Mouse (Mus musculus): Measurements from ENCODE around the gene Epb41l3. TPM values are rescaled to one million over a fixed set of nuclear protein-coding genes. Genes with fewer than 3 reads are reported as not detected.
A peak's percentile ranks its signal among the peaks of the same experiment; 100 is the strongest.

The Epb41l3 gene
- polyA plus RNA-seq, 1 experiment from 2014 or later: 53.8 TPM

DNA sequence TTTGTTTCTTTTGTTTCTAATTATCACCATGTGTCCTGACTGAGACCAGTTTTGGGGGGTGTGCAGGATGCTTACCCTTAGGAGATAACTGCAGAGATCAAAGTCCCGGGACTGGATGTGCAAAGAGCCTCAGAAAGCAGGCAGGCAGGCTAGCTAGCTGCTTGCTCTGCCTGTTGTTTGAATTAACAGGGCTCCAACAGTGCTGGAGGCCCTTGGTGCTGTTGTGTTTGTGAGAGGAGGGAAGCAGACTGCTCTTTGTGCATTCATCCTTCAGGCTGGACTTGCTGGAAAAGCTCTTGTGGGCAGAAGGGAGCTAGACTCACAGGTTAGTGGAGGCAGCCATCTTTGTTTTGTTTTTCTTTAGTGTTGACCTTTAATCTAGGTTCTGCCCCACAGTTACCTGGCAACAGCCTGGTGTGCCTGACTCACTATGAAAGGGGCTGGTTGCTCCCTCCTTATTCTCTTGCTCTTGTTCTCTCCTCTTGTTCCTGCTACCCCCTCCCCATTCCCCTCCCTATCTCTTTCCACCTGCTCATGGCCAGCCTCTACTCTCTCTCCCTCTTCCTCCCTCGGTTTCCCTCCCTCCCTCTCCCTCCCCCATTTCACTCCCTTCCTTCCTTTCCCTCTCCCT, 117.5 kb downstream of the Epb41l3 start:
- peak; percentile 57 for ATAC-seq
- no peaks in the 10 kb centered on the region for H3K36me3 ChIP-seq (ENCODE audit: control insufficient read depth, insufficient read depth, low read length)
- no peak overlapping the region for H3K4me3 ChIP-seq (ENCODE audit: low read depth, low read length)
- H3K27me3 ChIP-seq (replicated peaks; ENCODE audit: control insufficient read depth, insufficient read depth, low read length): no peaks in the 10 kb centered on the region
- H3K4me1 ChIP-seq (ENCODE audit: control insufficient read depth, insufficient read depth, low read length): no peaks in the 10 kb centered on the region
- H3K27ac ChIP-seq (ENCODE audit: low read depth, low read length): peak overlapping the region; percentile 40
- DNase-seq (ENCODE audit: low spot score): peak; percentile 39
- 7% methylated on average over 2 of the region's 2 CpGs for WGBS
- H3K4me2 ChIP-seq (ENCODE audit: low read length): no peak overlapping the region
- H3K9me3 ChIP-seq (replicated peaks; ENCODE audit: control insufficient read depth, low read length): no peaks in the 10 kb centered on the region
- H3K9ac ChIP-seq (ENCODE audit: low read length): no peak overlapping the region

- Histone ChIP-seq H3K27me3 (replicated peaks; ENCODE audit: control insufficient read depth, insufficient read depth, low read length) (no peaks in the 10 kb centered on the region), H3K4me1 (ENCODE audit: control insufficient read depth, insufficient read depth, low read length) (no peaks in the 10 kb centered on the region), H3K27ac (ENCODE audit: low read depth, low read length) (no peak overlapping the region), H3K9ac (ENCODE audit: low read length) (no peak overlapping the region), H3K36me3 (ENCODE audit: control insufficient read depth, insufficient read depth, low read length) (no peaks in the 10 kb centered on the region), H3K4me2 (ENCODE audit: low read length) (no peak overlapping the region), H3K9me3 (replicated peaks; ENCODE audit: control insufficient read depth, low read length) (no peaks in the 10 kb centered on the region), H3K4me3 (ENCODE audit: low read depth, low read length) (no peak overlapping the region)
- WGBS: 33% methylated on average over 3 of the region's 3 CpGs
- ATAC-seq (no peak), DNase-seq (ENCODE audit: low spot score) (no peak)
Measured at GRCm38 (mm10) chr17:69194599-69194998, 119.1 kb downstream of the Epb41l3 start.

DNA sequence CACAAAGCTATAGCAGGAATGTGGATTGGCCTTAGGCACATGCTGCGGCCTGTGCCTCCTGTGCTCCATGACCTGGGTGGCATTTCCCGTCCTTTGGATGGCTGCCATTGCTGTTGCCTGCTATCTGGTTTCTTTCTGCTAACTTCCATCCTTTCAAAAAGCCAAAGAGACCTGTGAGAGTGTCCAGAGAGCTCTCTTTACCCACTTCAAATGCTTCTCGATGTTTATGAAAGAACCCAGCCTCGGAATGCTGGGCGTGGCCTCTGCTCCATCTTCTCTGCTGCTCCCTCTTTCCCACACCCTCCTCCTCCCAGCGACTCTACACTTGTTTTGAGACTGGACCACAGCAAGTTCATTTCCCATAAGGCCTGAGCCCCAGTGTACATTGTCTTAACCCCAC, 120.3 kb downstream of the Epb41l3 start:
- Histone ChIP-seq H3K9ac (ENCODE audit: low read length) (no peak overlapping the region), H3K4me2 (ENCODE audit: low read length) (no peak overlapping the region), H3K9me3 (replicated peaks; ENCODE audit: control insufficient read depth, low read length) (no peaks in the 10 kb centered on the region), H3K36me3 (ENCODE audit: control insufficient read depth, insufficient read depth, low read length) (no peaks in the 10 kb centered on the region), H3K27me3 (replicated peaks; ENCODE audit: control insufficient read depth, insufficient read depth, low read length) (no peaks in the 10 kb centered on the region), H3K4me3 (ENCODE audit: low read depth, low read length) (no peak overlapping the region), H3K4me1 (ENCODE audit: control insufficient read depth, insufficient read depth, low read length) (no peaks in the 10 kb centered on the region), H3K27ac (ENCODE audit: low read depth, low read length) (no peak overlapping the region)
- DNase-seq (ENCODE audit: low spot score) (no peak), ATAC-seq (no peak)
- WGBS: 89% methylated on average over 6 of the region's 6 CpGs

DNA sequence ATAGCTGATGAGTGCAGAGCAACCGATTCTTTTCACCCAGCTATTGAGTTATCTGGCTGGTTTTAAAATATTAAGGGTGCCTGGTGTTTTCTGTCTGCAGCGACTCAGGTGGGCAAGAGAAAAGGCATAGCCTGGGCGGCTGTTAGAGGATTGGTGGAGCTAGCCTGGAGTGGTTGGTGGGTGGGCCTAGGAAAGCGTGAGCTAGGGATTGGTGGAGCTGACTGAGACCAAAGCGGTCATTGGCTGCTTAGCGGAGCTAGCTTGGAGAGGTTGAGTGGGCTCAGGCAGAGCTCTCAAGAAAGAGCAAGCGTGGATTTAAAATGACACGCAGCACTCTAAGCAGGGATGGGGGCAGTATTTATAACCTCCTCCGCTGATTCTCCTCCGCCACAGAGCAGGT, 121.2 kb downstream of the Epb41l3 start:
- WGBS: 81% methylated on average over 10 of the region's 10 CpGs
- Histone ChIP-seq H3K9ac (ENCODE audit: low read length) (no peak overlapping the region), H3K9me3 (replicated peaks; ENCODE audit: control insufficient read depth, low read length) (no peaks in the 10 kb centered on the region), H3K4me1 (ENCODE audit: control insufficient read depth, insufficient read depth, low read length) (no peaks in the 10 kb centered on the region), H3K36me3 (ENCODE audit: control insufficient read depth, insufficient read depth, low read length) (no peaks in the 10 kb centered on the region), H3K27me3 (replicated peaks; ENCODE audit: control insufficient read depth, insufficient read depth, low read length) (no peaks in the 10 kb centered on the region), H3K27ac (ENCODE audit: low read depth, low read length) (no peak overlapping the region), H3K4me2 (ENCODE audit: low read length) (no peak overlapping the region), H3K4me3 (ENCODE audit: low read depth, low read length) (no peak overlapping the region)
- ATAC-seq (peak; percentile 61; the same call in 1 of the 2 replicates), DNase-seq (ENCODE audit: low spot score) (no peak)

DNA sequence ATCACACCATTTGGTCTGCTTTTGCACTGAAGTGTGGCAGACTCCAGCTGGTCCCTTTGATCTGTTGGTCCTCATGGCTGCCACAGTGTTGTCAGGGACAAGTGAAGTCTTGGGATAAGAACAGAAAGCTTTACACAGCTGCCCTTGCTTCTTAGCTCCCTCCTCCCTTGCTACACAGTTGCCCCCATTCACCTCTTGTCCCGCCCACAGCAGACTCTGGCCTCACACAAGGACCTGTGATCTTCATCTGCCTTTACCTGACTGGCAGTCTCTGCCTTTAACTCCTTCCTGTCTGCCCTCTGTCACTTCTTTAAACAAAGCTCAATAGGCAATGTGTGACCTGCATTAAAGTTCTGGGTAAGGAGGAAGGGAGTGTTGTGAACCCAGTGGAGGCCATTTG, 123.3 kb downstream of the Epb41l3 start:
- no peak for ATAC-seq
- no peaks in the 10 kb centered on the region for H3K36me3 ChIP-seq (ENCODE audit: control insufficient read depth, insufficient read depth, low read length)
- no peak overlapping the region for H3K4me3 ChIP-seq (ENCODE audit: low read depth, low read length)
- no peak for DNase-seq (ENCODE audit: low spot score)
- H3K27ac ChIP-seq (ENCODE audit: low read depth, low read length): no peak overlapping the region
- H3K9ac ChIP-seq (ENCODE audit: low read length): no peak overlapping the region
- no peaks in the 10 kb centered on the region for H3K4me1 ChIP-seq (ENCODE audit: control insufficient read depth, insufficient read depth, low read length)
- no peaks in the 10 kb centered on the region for H3K9me3 ChIP-seq (replicated peaks; ENCODE audit: control insufficient read depth, low read length)
- H3K27me3 ChIP-seq (replicated peaks; ENCODE audit: control insufficient read depth, insufficient read depth, low read length): no peaks in the 10 kb centered on the region
- WGBS: 24% methylated on average over 1 of the region's 1 CpGs
- H3K4me2 ChIP-seq (ENCODE audit: low read length): no peak overlapping the region

GRCm38 (mm10) chr17:69199827-69200226, 124.3 kb downstream of the Epb41l3 start:
- Histone ChIP-seq H3K27ac (ENCODE audit: low read depth, low read length) (no peak overlapping the region), H3K4me2 (ENCODE audit: low read length) (no peak overlapping the region), H3K9ac (ENCODE audit: low read length) (no peak overlapping the region), H3K9me3 (replicated peaks; ENCODE audit: control insufficient read depth, low read length) (no peaks in the 10 kb centered on the region), H3K4me1 (ENCODE audit: control insufficient read depth, insufficient read depth, low read length) (no peaks in the 10 kb centered on the region), H3K27me3 (replicated peaks; ENCODE audit: control insufficient read depth, insufficient read depth, low read length) (no peaks in the 10 kb centered on the region), H3K4me3 (ENCODE audit: low read depth, low read length) (no peak overlapping the region), H3K36me3 (ENCODE audit: control insufficient read depth, insufficient read depth, low read length) (no peaks in the 10 kb centered on the region)
- 95% methylated on average over 6 of the region's 6 CpGs for WGBS
- ATAC-seq (no peak), DNase-seq (ENCODE audit: low spot score) (no peak)

- no peaks in the 10 kb centered on the region for H3K27me3 ChIP-seq (replicated peaks; ENCODE audit: control insufficient read depth, insufficient read depth, low read length)
- no peaks in the 10 kb centered on the region for H3K4me1 ChIP-seq (ENCODE audit: control insufficient read depth, insufficient read depth, low read length)
- H3K4me3 ChIP-seq (ENCODE audit: low read depth, low read length): no peak overlapping the region
- DNase-seq (ENCODE audit: low spot score) (no peak), ATAC-seq (no peak)
- no peak overlapping the region for H3K4me2 ChIP-seq (ENCODE audit: low read length)
- H3K9ac ChIP-seq (ENCODE audit: low read length): no peak overlapping the region
- H3K9me3 ChIP-seq (replicated peaks; ENCODE audit: control insufficient read depth, low read length): no peaks in the 10 kb centered on the region
- no peaks in the 10 kb centered on the region for H3K36me3 ChIP-seq (ENCODE audit: control insufficient read depth, insufficient read depth, low read length)
- no peak overlapping the region for H3K27ac ChIP-seq (ENCODE audit: low read depth, low read length)
- 97% methylated on average over 8 of the region's 8 CpGs for WGBS
Measured at GRCm38 (mm10) chr17:69200936-69201335, 125.5 kb downstream of the Epb41l3 start.

DNA sequence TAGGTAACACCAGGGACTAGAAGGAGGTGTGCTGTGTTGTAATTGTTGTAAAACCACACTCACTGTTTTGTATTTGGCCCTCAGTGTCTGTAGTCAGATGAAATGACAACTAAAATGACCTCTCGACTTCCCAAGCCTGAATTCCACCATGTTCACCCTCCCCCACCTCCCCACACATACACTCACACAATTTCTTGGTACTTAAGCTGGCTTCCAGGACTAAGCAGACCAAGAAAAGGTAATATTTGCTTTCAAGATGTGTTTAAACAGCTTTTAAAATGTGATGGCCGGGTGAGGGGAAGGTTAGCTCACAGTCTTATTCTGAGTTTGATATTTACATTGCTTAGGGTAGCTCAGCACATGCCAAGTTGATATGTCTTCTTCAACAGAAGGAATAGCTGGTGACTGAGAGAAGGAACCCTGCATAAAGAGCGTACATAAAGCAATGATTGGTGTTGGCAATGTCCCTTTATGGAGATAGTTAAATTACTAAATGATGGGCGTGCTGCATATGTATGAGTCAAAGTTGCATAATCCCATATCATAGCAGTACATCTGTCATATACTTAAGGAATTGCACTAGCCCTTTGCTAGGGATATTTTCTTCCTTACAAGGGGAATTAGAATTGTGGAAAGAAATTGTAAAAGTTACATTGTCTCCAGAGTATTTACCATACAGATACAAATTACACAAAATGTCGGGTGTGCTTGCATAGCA, 130.0 kb downstream of the Epb41l3 start:
- peaks cover 4% of the 10 kb centered on the region; the same call in 1 of the 2 replicates for H3K36me3 ChIP-seq (ENCODE audit: control insufficient read depth, insufficient read depth, low read length)
- 90% methylated on average over 5 of the region's 5 CpGs for WGBS

GRCm38 (mm10) chr17:69207562-69208312, 132.3 kb downstream of the Epb41l3 start:
- H3K4me2 ChIP-seq (ENCODE audit: low read length): no peak overlapping the region
- H3K9ac ChIP-seq (ENCODE audit: low read length): no peak overlapping the region
- peaks cover 4% of the 10 kb centered on the region; the same call in 1 of the 2 replicates for H3K36me3 ChIP-seq (ENCODE audit: control insufficient read depth, insufficient read depth, low read length)
- no peaks in the 10 kb centered on the region for H3K4me1 ChIP-seq (ENCODE audit: control insufficient read depth, insufficient read depth, low read length)
- DNase-seq (ENCODE audit: low spot score): no peak
- no peak overlapping the region for H3K27ac ChIP-seq (ENCODE audit: low read depth, low read length)
- no peaks in the 10 kb centered on the region for H3K27me3 ChIP-seq (replicated peaks; ENCODE audit: control insufficient read depth, insufficient read depth, low read length)
- H3K4me3 ChIP-seq (ENCODE audit: low read depth, low read length): no peak overlapping the region
- H3K9me3 ChIP-seq (replicated peaks; ENCODE audit: control insufficient read depth, low read length): no peaks in the 10 kb centered on the region
- 26% methylated on average over 15 of the region's 15 CpGs for WGBS
- ATAC-seq: peak; percentile 72

More for the DNA sequence above, 130.0 kb downstream of the Epb41l3 start:
- Histone ChIP-seq H3K4me2 (ENCODE audit: low read length) (no peak overlapping the region), H3K9me3 (replicated peaks; ENCODE audit: control insufficient read depth, low read length) (no peaks in the 10 kb centered on the region), H3K4me1 (ENCODE audit: control insufficient read depth, insufficient read depth, low read length) (no peaks in the 10 kb centered on the region), H3K9ac (ENCODE audit: low read length) (no peak overlapping the region), H3K4me3 (ENCODE audit: low read depth, low read length) (no peak overlapping the region), H3K27ac (ENCODE audit: low read depth, low read length) (no peak overlapping the region), H3K27me3 (replicated peaks; ENCODE audit: control insufficient read depth, insufficient read depth, low read length) (no peaks in the 10 kb centered on the region)
- DNase-seq (ENCODE audit: low spot score): no peak
- no peak for ATAC-seq

Data from forebrain, embryonic 14.5 days (tissue).